Mouse (Mus musculus) gastrocnemius, postnatal 25 days (tissue): ENCODE data around the gene Slc25a19. TPM values are rescaled to one million over a fixed set of nuclear protein-coding genes. Genes with fewer than 3 reads are reported as not detected.
A peak's percentile ranks its signal among the peaks of the same experiment; 100 is the strongest.

Experiments
- DNase-seq: peaks from one replicate; pipeline ENCODE4 v3.0.0; 2022
- total RNA-seq, 2 experiments: library from RNA; stranded (reverse); gene quantifications; 1 replicate in 1 of 2; 2 replicates in 1 of 2; pipeline ENCODE4 v1.2.3; 2021

Slc25a19 gene
- total RNA-seq, 2 experiments from 2014 or later: 44.7 to 58.7 TPM

DNA sequence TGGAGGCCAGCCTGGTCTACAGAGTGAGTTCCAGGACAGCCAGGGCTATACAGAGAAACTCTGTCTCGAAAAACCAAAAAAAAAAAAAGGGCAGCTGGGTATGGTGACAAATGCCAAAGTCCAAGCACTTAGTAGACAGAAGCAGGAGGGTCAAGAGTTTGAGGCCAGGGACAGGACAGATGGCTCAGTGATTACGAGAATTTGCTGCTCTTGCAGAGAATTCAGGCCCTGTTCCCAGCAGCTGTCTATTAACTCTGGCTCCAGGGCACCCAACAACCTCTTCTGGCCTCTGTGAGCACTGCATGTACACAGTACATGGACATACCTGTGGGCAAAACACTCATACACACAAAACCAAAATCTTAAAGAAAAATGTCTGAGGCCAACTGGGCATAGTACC is 10.1 kb downstream of the Slc25a19 start:
- DNase-seq: no peak

DNA sequence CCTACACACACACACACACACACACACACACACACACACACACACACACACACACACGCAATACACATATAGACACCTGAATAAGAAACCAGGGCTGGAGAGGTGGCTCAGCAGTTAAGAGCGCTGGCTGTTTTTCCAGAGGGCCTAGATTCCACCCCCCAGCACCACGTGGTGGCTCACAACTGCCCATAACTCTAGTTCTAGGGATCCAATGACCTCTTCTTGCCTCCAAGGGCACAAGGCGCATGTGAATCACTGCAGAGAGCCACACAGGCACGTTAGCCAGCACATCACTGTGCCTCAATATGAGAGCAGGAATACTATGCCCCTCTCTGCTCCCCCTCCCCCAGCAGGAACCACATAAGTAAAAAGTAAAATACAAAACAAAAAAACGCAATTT is 11.2 kb downstream of the Slc25a19 start:
- no peak for DNase-seq

DNA sequence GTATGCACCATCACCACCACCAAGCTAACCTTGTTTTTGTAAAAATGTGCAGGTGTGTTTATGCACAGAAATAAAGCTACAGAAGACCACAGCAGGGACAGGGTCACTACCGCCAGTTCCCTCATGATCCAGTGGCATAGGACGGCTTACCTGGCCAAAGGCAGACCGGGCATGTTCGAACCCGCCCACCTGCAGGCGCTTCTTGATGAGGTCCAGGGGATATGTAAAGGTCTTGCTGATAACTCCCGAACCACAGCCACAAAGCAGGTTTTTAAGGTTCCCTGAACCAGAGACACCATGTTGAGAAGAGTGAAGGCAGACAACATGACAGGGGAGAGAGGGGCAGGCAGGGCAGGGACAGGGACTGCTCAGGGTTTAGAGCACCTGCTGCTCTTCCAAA is 11.7 kb downstream of the Slc25a19 start:
- no peak for DNase-seq

DNA sequence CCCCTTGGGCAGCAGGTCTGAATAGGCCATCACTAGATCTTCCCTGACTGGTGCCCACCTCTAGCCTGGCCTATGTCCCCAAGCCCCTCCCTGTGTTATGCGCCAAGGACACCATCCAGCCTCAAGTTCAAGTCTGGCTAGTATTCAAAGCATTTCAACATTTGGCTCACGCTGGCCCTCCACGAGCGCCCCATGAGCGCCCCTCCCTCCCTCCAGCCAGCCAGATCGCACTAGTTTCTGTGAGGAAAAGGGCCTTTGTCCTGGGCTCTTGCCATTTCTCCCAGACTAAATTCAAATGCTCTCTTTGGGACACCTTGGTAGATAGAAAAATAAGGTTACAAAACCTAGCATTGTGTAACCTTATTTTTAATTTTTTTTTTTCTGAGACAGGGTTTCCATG is 12.2 kb downstream of the Slc25a19 start:
- DNase-seq: no peak

DNA sequence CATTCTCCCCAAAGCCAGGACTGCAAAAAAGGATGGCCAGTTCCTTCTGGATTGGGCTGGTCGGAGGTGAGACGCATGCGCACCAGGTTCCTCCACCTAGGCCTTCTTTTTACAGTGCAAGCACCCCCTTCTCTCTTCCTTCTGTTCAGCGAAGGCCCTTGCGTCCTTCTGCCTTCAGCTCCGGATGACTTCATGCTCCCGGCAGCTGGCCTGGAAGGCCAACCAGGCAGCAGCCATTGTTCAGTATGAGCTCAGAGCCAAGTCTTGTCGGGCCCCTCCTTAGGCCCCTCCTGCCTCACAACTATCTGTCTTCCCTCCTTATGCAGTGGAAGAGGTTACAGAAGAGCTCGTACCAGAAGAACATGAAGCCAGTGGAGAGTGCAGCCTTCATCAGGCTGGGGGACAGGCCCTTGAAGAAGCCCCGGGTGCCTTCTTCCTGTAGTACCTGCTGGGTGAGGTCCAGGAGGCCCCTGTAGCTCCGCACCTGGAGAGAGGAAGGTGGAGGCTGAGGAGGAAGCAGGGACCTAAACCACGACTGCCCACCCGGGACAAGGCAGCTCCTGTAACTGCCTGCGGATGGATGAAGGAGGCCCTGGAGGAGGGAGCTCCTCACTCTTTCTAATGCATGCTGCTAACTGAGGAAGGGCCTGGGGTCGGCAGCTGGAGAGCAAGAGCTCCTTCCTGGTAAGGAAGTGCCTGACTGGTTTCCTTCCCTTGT is 12.8 kb downstream of the Slc25a19 start:
- DNase-seq: no peak

DNA sequence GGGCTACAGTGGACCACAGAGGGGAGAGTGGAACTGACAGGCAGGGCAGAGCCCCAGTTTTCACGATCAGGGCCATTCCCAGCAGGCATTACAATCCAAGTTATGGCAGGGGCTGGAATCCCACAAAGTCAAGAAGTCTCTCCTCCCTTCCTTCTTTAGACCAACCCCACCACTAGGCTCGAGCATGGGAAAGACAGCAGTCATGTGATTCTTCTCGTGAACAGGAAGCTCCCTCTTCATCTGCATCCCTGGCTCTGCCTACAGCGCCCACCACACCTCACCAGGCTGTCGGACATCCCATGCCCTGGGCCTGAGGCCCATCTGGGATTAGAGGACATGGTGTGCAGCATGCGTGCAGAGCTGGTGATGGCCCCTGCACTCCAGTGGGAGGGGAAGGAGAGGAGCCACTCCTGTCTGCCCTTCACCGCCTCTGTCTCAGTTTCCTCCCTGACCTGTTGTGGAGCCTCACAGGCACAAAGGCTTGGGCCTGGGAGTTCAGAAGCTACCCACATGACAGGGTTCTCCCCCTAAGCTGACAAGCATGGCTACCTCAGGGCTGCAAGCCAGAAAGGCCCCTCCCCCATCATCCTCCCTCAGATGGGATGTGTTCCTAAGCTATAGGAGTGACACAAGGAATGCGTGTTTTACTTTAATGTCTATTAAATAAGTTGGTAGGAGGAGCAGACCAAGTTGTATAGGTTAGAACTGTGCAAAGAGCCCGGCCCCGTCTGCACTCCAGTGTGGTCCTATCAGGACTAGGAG is 13.6 kb downstream of the Slc25a19 start:
- no peak for DNase-seq

DNA sequence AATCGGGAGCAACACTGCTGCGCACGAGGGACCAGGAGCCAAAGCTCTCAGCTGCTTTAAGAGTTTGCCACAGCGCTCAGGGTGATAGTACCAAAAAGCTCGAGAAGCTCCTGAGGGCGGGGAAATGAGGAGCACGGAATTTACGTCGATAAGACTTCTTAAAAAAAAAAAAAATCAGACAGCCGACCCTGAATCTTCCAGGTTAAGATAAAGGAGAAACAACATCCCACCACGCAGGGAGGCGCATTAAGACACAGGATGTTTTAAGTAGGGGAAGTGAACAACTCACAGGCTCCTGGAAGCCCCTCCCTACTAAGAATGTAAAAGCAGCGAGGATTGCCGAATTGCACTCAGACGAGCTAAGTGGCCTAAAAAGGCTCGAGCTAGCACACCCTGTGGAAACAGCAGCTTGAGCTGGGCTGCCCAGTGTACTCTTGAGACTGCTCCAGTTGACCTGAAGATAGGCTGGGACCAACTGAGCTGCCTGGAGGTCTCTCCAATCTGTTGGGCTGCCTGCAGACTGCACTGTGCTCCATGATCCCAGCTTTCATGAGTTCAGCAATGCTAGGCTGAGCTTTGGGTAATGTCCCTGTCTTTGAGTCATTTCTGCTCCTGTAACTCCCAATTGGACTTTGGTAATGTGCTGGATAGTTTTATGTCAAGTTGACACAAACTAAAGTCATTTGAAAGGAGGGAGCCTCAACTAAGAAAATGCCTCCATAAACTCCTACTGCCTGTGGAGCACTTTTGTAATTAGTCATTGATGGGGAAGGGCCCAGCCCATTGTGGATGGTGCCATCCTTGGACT is 14.8 kb downstream of the Slc25a19 start:
- no peak for DNase-seq

DNA sequence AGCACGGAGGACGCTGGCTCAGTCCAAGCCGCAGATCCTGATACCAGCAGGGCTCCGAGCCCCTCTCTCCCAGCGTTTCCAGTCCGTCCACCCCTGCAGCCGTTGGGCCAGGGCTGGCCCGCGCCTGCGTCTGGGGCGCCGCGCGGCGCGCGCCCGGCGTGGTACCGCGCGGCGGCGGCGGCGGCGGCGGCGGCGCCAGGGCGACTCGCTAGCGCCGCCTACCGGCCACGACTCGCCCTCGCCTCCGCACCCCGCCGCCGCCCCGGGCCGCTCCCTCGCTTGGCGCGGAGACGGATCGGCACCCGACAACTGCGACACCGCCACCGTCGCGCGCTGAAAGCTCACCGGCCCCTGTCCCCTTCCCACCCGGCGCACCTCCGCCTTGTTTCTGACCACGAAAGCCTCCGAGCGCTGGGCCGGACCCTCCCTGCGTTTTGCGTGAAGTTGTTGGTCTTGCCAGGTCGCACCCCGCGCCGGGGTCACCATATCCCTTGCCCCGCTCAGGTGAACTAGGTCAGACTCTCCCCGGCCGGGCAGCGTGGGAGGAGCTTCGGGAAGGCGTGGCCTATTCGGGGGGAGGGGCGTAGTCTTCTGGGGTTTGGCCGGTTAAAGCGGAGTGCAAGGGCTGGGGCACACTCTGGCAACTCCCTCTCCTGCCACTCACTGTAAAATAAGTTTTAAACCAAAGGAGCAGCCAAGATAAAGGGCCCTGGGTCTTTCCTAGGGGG is 15.5 kb downstream of the Slc25a19 start, which contains the start of gene Mif4gd:
TSS of gene Mif4gd (minus strand) at position 560 of the 728 bp plus-strand sequence.
- peak; percentile 92 for DNase-seq

DNA sequence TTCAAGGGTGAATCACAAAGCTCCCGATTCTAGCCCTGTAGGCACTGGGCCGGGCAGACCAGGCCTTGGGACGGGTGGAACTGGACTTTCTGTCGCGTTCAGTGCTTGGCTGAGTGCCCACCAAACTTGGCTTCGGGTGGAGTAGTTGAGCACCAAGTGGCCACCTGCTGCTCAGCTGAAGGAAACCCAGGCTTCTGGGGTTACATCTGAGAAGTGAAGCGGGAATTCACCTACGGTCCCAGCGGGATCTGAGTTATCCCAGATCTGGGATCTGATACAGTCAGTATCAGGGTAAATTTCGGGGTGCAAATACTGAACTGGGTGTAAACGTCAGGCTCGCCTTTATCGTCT is 16.1 kb downstream of the Slc25a19 start:
- peak; percentile 75 for DNase-seq

DNA sequence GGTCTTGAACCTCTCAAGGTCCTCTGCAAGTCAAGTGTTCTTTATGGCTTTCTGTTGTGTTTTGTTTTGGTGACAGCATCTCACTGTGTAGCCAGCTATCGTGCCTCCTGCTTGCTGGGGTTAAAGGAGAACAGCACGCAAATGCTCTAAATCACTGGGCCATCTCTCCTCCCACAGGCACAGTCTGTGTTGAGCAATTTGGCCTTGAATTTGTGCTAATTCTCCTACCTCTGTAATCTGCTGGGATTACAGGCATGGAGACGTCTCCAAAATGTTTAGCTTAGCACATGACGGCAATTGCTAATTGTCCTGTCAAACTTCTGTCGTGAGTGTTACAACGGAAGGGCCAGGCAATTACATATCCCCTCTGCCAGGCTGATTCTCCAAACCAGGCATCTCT is 16.9 kb downstream of the Slc25a19 start:
- DNase-seq: no peak

DNA sequence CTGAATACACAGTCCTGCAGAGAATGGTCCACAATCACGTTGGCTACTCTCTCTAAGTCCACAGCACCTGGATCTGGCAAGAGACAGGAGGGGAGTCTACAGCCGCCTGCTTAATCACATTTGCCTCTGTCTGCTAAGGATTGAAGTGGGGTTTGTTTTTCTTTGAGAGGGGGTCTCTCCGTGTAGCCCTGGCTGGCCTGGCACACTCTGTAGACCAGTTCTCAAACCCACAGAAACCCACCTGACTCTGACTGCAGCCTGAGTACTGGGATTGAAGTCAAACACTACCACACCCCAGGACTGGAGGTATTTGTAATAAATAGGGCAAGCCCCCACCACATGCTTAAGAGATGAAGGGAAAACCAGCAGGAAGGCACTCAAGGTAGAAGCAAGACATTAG is 18.5 kb downstream of the Slc25a19 start:
- DNase-seq: no peak

DNA sequence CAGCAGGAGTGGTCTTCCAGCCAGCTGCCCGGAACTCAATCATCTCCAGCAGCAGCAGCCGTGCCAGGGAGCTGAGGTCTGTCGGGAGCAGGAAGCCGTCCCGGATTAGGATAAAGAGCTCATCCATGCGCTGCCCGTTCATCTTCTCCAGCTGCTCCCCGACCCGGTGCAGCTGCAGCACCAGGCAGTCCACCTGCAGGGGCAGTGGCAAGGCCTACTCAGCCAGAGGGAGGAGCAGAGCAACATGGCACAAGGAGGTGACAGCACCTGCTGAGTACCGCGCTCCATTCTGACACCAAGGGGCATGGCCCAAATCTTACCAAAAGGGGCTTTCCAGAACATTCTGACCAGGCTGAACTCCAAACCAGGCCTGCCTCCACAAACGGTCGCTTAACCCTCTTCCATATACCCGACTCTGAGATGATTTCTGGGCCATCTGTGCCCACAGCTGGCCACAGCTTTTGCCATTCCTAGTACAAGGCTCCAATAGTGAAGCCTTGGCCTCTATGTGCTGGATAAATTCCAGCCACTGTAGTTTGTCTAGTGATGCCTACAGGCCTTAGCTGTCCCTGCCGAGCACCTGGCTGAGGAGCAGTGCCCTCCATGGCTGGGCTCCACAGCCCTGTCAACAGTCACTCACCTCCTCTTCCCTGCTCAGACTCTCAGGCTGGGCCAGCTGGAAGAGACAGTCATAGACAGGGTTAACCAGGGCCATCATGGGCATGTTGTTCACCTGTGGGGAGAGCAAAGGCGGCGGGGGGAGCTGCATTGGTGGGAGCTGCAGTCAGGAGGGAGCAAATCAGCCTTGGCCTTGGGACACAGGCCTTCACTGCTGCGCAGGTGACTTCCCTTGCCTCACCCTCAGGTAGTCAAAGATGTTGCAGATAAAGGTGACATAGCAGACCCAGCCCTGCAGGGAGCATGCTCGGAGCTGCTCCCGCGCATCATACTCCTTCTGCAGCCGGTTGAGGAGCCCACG is 19.4 kb downstream of the Slc25a19 start:
- DNase-seq: no peak

DNA sequence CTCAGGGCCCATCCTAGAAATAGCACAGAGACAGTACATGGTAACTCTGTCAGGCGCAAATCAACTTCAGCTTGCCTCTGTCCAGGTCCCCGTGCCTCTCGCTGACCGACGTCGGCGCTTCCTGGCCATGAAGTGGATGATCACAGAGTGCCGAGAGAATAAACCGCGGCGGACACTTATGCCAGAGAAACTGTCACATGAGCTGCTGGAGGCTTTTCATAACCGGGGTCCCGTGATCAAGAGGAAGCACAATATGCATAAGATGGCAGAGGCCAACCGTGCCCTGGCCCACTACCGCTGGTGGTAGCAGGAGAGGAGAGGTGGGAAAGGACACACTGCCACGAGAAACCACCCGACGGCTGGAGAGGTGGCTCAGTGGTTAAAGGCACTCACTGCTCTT is 21.4 kb downstream of the Slc25a19 start:
- no peak for DNase-seq

DNA sequence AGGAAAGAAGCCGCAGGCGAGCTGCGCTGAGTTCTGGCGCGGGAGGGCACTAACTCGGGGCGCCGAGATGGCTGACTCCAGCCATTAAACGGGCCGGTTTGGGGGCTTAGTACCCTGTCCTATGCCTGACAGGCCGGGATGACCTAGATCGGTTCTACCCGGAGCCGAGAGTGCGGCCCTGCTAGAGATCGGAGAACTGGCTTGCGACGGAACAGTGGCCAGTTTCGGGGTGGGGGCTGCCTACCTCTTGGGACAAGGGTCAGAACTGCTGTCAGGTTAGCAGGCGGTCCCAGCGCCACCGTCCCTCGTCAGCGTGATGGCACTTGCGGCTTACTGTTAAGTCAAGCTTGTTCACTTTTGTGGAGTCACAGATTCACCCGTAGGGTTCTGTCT is 23.8 kb downstream of the Slc25a19 start:
- DNase-seq: no peak

DNA sequence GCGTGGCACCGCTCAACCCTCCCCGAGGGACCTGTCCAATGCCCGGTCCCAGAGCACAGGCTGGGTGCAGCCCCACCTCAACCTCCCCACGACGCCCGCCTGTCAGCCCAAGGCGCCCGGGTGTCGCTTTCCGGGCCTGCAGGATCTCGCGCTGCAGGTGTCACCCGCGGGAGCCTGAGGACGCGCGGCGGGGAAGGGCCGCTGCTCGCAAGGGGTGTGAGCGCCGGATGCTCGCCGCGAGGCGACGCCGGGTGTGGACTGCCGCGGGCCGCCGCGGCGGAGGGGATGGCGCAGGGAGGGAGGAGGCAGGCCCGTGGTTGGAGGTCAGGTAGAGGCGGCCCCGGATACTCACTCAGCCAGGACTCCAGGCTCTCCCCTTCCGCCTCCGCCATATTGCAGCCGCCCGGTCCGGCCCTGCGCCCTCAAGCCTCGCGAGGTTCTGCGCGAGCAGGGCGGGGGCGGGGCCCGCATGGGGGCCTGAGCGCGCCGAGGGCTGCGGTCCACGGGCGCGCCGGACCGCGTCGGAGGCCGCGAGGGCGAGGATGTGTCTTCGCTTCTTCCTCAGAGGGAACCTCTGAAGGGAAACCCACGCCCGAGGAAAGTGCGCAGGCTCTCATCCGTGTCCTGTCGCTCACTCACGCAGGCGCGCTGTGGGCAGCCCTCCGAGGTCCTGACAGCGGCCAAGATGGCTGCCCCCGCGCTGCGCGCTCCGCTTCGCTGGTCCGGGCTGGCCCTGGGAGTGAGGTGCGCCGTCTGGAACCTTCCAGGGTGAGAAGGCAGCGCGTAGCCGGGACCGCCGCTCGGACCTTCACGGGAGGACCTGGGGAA is 24.4 kb downstream of the Slc25a19 start, which contains the start of the genes Mrps7 and Gga3:
TSS of gene Mrps7 (plus strand) at position 450 of the 828 bp plus-strand sequence.
TSS of gene Gga3 (minus strand) at position 576 of the 828 bp plus-strand sequence.
- peak; percentile 93 for DNase-seq

DNA sequence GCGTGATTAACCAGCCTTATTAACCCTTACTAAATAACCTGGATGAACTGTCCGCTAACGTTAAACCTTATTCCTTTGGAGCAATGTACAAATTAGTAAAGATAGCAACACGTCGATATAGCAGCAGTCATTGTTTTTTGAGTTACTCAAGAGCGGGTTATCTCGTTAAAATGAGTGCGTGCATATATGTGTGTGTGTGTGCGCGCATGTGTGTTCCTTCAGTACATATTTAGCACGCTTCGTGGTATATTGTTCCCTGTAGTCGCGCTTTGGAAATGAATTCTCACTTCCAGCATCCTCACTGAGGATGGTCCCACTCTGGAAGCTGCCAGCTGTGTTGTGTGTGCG is 25.0 kb downstream of the Slc25a19 start:
- DNase-seq: no peak

DNA sequence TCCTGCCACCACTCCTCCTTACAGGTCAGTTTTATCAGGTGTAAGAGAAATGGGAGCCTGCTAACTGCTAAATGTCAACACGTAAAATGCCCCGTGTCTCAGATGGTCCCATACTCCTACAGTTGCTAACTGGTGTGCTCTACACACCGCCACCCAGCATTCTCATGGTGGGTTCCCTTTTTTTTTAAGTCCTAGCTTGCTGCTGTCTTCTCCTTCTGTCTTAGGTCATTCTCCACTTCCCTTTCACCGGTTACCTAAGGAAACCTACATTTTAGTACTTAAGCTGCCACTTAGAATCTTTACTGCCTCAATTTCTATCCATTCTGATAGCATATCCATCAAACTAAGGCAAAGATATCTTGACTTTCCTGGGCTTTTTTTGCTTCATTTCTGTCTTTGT is 26.9 kb downstream of the Slc25a19 start:
- DNase-seq: no peak

DNA sequence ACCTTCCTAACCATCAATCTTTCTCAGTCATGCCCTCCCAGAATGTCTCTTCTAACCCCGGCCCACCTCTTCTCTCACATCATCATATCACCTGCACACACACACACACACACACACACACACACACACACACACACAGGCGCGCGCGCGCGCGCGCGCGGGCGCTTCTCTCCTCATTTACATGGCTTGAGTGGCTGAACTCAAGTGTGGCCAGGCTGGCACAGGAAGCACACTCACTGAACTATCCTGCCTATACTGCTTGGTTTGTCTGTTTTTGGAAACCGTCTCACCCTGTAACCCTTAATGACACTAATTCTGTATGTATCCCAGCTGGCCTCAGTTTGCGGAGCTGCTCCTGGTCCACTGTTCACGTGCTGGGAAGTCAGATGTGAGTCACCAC is 27.4 kb downstream of the Slc25a19 start:
- no peak for DNase-seq

DNA sequence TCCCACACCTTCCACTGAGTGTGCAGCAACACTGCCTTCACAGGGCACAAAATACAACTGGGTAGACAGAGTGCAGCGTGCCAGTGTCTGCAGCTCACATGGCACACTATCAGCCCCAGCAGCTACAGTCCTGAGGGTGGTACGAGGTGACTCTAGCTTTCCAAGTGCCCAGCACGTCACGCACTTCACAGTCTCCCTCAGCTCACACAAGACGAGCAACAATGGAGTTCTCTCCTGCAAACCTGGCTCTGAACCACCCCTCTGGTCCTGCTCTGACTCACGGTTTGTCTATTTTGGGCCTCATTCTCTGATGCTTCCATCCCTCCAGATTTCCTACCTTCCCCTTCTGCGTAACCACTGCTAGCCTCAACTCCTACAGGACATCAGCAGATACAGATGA is 28.4 kb downstream of the Slc25a19 start:
- DNase-seq: no peak

DNA sequence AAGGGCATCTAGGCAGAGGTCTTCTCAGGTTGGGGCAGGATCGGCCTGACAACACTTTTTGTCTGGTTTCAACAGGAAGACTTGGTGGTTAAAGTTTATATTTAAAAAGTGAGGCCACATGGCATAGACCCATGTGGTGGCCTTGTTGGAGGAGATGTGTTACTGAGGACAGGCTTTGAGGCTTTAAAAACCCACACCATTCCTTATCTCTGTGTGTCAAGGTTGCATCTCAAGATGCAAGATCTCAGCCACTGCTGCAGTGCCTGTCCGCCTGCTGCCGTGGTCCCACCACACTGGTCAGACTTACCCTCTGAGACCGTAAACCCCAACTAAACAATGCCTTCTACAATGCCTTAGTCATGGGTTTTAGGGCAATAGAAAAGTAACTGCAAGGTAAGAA is 29.8 kb downstream of the Slc25a19 start:
- no peak for DNase-seq
